Mouse (Mus musculus) liver, embryonic 14.5 days (tissue): ENCODE data around the gene Bcat1.

Source experiments
- CTCF ChIP-seq: IDR thresholded peaks from 2 replicates; pipeline ENCODE4 v1.5.1; 2016; ENCODE audit warnings: antibody characterized with exemption, low read depth, control low read depth
- EP300 ChIP-seq: IDR thresholded peaks from 2 replicates; pipeline ENCODE4 v1.6.1; 2016; ENCODE audit warnings: antibody characterized with exemption, low read depth

- TF ChIP-seq CTCF (no peak), EP300 (no peak)
Measured at GRCm38 (mm10) chr6:145089373-145089772, 13.4 kb upstream of the Bcat1 start.
